Mouse (Mus musculus): Measurements from ENCODE around the gene Gm2237.
"Not testable (repeated sequence)": the region's sequence is repeated elsewhere in the genome, so short reads cannot be mapped to it uniquely, and the experiment has no call there.

GRCm38 (mm10) chr14:19602481-19602880 lies 17.5 kb upstream of the Gm2237 start, which contains the start of gene Gm5458:
- TF ChIP-seq CTCF, EP300 (IDR thresholded peaks at IDR 0.05; ENCODE audit: low read depth): not testable (repeated sequence)
